Mouse (Mus musculus) embryonic fibroblast, embryonic 13.5 days (primary cell): ENCODE results near the gene Rab5if.

Source experiments
- CTCF ChIP-seq: IDR thresholded peaks from 2 replicates; pipeline ENCODE4 v1.5.1; 2011; ENCODE audit warnings: mild to moderate bottlenecking, control low read depth, low read length, moderate library complexity, borderline replicate concordance; ENCODE audit not compliant: insufficient read depth
- POLR2A ChIP-seq: IDR thresholded peaks from 2 replicates; pipeline ENCODE4 v1.6.1; 2011; ENCODE audit warnings: low read depth, mild to moderate bottlenecking, control low read depth, low read length, moderate library complexity

GRCm38 (mm10) chr2:156898374-156898773 is 35.4 kb downstream of the Rab5if start:
- TF ChIP-seq CTCF (no peak), POLR2A (no peak)
